Mouse (Mus musculus) spleen, adult 2 months (tissue): ENCODE measurements around the gene Vmn2r98.

Experiments used
- CTCF ChIP-seq: fragments of 200-500 bp; IDR thresholded peaks from 2 replicates; pipeline ENCODE4 v1.5.1; 2011; ENCODE audit warnings: mild to moderate bottlenecking, inconsistent platforms; ENCODE audit not compliant: insufficient read depth, insufficient read length, insufficient replicate concordance; ENCODE audit errors: extremely low read depth
- POLR2A ChIP-seq: fragments of 200-500 bp; IDR thresholded peaks from 2 replicates; pipeline ENCODE4 v1.6.1; 2011; ENCODE audit warnings: low read depth, low read length, inconsistent platforms

DNA sequence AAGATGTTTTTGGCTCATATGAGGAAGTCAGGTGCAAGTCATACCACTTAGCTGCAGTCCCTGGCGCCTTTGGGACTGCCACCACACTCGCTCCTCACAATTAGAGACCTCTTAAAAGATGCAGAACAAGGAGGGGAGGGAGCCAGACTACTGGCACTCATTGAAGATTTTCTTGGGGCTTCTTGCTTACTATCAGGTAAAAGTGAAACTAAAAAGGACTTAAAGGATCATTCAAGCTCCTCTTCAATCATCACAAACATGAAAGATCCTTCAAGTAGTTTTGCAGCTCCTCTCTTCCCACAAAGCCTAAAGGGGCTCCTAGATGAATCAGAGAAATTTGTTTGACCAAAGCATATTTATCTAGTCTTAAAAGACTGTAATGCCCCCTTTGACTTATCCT lies 21.3 kb upstream of the Vmn2r98 start:
- TF ChIP-seq CTCF (no peak), POLR2A (no peak)
